7 mouse cellular contexts compared by ENCODE assay signal in the genomic region with DNA sequence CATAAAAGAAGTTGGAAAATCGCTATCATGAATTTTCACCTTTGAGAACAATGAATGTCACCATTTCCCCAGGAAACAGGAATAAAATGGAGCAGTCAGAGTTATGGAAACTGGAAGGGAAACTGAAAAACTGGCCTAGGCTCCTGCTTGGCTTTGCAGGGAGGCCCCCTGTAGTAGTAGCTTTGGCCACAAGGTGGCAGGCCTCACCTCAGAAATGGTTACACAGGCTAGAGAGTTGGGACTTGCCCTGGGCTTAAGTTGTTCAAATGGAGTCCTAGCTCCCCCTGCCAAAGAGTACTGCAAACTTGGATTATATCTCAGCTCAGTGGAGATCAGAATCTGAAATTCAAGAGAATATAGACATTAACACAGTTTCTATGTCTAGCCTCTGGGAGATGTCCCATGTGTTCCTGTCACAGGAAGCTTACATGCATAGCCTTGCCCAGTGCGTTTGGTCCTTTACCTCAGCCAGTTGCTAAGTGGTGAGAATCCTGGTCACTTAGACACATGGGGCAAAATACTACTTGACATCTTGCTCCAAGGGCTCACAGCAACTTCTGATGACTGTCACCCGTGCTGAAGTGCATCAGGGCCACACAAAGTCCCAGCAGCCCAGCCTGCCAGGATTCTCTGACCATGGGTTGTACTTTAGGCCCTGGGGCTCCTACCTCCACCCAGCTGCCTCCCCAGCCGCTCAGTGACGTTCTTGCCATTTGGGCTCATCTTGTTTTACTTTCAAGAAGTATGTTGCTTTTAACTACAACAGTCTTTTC. TPM values are rescaled to one million over a fixed set of nuclear protein-coding genes. Genes with fewer than 3 reads are reported as not detected.
DNase-seq lines count a peak whose midpoint lies in the region; ATAC-seq lines count a peak whose summit lies in the region.

No protein-coding gene starts in this region.

- ATAC-seq in intestine, embryonic 15.5 days, result peak; percentile 90
- peak; percentile 60 for ATAC-seq in midbrain, embryonic 12.5 days (ENCODE audit: low FRiP score, low read depth)

- no peak overlapping the region for H3K27ac ChIP-seq in intestine, embryonic 15.5 days
- H3K27ac ChIP-seq in midbrain, embryonic 12.5 days (replicated peaks), result 0 out of 2 replicates have a peak overlapping the region, but pooled peaks have one; percentile 58

- H3K4me3 ChIP-seq in intestine, embryonic 15.5 days (replicated peaks), result no peak overlapping the region
- no peak overlapping the region for H3K4me3 ChIP-seq in midbrain, embryonic 12.5 days

- H3K36me3 ChIP-seq in intestine, embryonic 15.5 days, result peaks cover 24% of the 10 kb centered on the region
- H3K36me3 ChIP-seq in midbrain, embryonic 12.5 days, result peaks cover 41% of the 10 kb centered on the region

- WGBS in intestine, embryonic 15.5 days, result 44% methylated on average over 5 of the region's 5 CpGs
- 51% methylated on average over 5 of the region's 5 CpGs for WGBS in midbrain, embryonic 12.5 days

- peak; percentile 85 for DNase-seq in adipocyte (ENCODE audit: low spot score)
- peak; percentile 88 for DNase-seq in embryo, embryonic 10 days (ENCODE audit: low spot score)
- DNase-seq in gastrocnemius, postnatal 14 days, result peak; percentile 86
- DNase-seq in left cerebral cortex, postnatal 14 days (ENCODE audit: low spot score in 2 of 2), result peak; percentile 86 to 88
- peak; percentile 89 for DNase-seq in right cerebral cortex, postnatal 4 days

- no peak overlapping the region for H3K9ac ChIP-seq in intestine, embryonic 15.5 days
- H3K9ac ChIP-seq in midbrain, embryonic 12.5 days (replicated peaks), result no peak overlapping the region

- no peaks in the 10 kb centered on the region for H3K9me3 ChIP-seq in intestine, embryonic 15.5 days
- no peaks in the 10 kb centered on the region for H3K9me3 ChIP-seq in midbrain, embryonic 12.5 days

- H3K4me1 ChIP-seq in intestine, embryonic 15.5 days (replicated peaks), result no peaks in the 10 kb centered on the region
- H3K4me1 ChIP-seq in midbrain, embryonic 12.5 days, result peaks cover 19% of the 10 kb centered on the region

- intact Hi-C loops in gastrocnemius, postnatal 14 days (cut with DNase I; ENCODE audit: low total_unique reads), result no loop called here
- intact Hi-C loops in left cerebral cortex, postnatal 14 days (cut with DNase I), result loop anchor here (1.0 kb wide), 1 partner anchor 147 kb away; no protein-coding TSS in a partner anchor

- no peaks in the 10 kb centered on the region for H3K27me3 ChIP-seq in intestine, embryonic 15.5 days (replicated peaks)
- H3K27me3 ChIP-seq in midbrain, embryonic 12.5 days, result no peaks in the 10 kb centered on the region

- no peak overlapping the region for H3K4me2 ChIP-seq in intestine, embryonic 15.5 days (replicated peaks)
- H3K4me2 ChIP-seq in midbrain, embryonic 12.5 days (replicated peaks), result no peak overlapping the region

RNA-seq across cellular contexts. Expression of a gene that starts 9.8 kb away (rescaled TPM):
- total RNA-seq in gastrocnemius, postnatal 14 days (2021), result 10 to 100 TPM; 25.2 to 28.0 TPM
- 123 and 138 TPM in 2 replicates for polyA plus RNA-seq in intestine, embryonic 15.5 days (2015; fragmentation: Nextera tagmentation; extraction: Ambion mirVana)
- 10 to 100 TPM; 44.5 to 46.3 TPM for total RNA-seq in left cerebral cortex, postnatal 14 days (2021)
- 113 and 116 TPM in 2 replicates for polyA plus RNA-seq in midbrain, embryonic 12.5 days (2016; fragmentation: Nextera tagmentation; extraction: Ambion mirVana)

RNA-seq across cellular contexts. Expression of a gene that starts 9.8 kb away (rescaled TPM):
- 10 to 100 TPM; 13.4 to 14.4 TPM for total RNA-seq in gastrocnemius, postnatal 14 days (2021)
- 26.3 and 29.6 TPM in 2 replicates for polyA plus RNA-seq in intestine, embryonic 15.5 days (2015; fragmentation: Nextera tagmentation; extraction: Ambion mirVana)
- total RNA-seq in left cerebral cortex, postnatal 14 days (2021), result 10 to 100 TPM; 15.0 to 15.1 TPM
- 16.4 and 17.7 TPM in 2 replicates for polyA plus RNA-seq in midbrain, embryonic 12.5 days (2016; fragmentation: Nextera tagmentation; extraction: Ambion mirVana)

RNA-seq across cellular contexts. Expression of a gene that starts 35.9 kb away (rescaled TPM):
- 1 to 10 TPM; 1.9 to 2.9 TPM for total RNA-seq in gastrocnemius, postnatal 14 days (2021)
- 28.8 and 32.6 TPM in 2 replicates for polyA plus RNA-seq in intestine, embryonic 15.5 days (2015; fragmentation: Nextera tagmentation; extraction: Ambion mirVana)
- total RNA-seq in left cerebral cortex, postnatal 14 days (2021), result 1 to 10 TPM; 5.7 to 8.3 TPM
- polyA plus RNA-seq in midbrain, embryonic 12.5 days (2016; fragmentation: Nextera tagmentation; extraction: Ambion mirVana), result 26.2 and 33.1 TPM in 2 replicates

RNA-seq across cellular contexts. Expression of a gene that starts 35.9 kb away (rescaled TPM):
- under 1 TPM in 1 of 2 experiments, not detected in 1; 0.42 TPM for total RNA-seq in gastrocnemius, postnatal 14 days (2021)
- 1.2 and 1.7 TPM in 2 replicates for polyA plus RNA-seq in intestine, embryonic 15.5 days (2015; fragmentation: Nextera tagmentation; extraction: Ambion mirVana)
- total RNA-seq in left cerebral cortex, postnatal 14 days (2021), result under 1 TPM; 0.85 to 0.90 TPM
- polyA plus RNA-seq in midbrain, embryonic 12.5 days (2016; fragmentation: Nextera tagmentation; extraction: Ambion mirVana), result 0.88 TPM in 1 of 2 replicates, not detected in the other
